Mouse (Mus musculus) CD4-positive, CD25-positive, alpha-beta regulatory T cell, adult 2 months (primary cell): ENCODE measurements around the gene Rpl35a.
"Not testable (repeated sequence)": the region's sequence is repeated elsewhere in the genome, so short reads cannot be mapped to it uniquely, and the experiment has no call there.

Experiments used
- DNase-seq: peaks from one replicate; pipeline ENCODE4 v3.0.0-alpha.2; 2012; ENCODE audit warnings: low read depth, low spot score

The Rpl35a gene

GRCm38 (mm10) chr16:33056095-33056785 is at the start of gene Rpl35a, which contains the start of gene Iqcg:
Rpl35a (plus strand) TSS chr16:33056453.
Iqcg (minus strand) TSS chr16:33056218.
- DNase-seq, result peak; percentile 94

GRCm38 (mm10) chr16:33006888-33007287 is 49.4 kb upstream of the Rpl35a start:
- DNase-seq, result no peak

- no peak for DNase-seq
These were observed 48.8 kb upstream of the Rpl35a start for GRCm38 (mm10) chr16:33007436-33007835.

GRCm38 (mm10) chr16:33010166-33010565 is 46.1 kb upstream of the Rpl35a start:
- DNase-seq, result no peak

- DNase-seq, result no peak
These were observed 42.5 kb upstream of the Rpl35a start for GRCm38 (mm10) chr16:33013801-33014200.

GRCm38 (mm10) chr16:33014921-33015320 is 41.3 kb upstream of the Rpl35a start:
- DNase-seq, result no peak

- DNase-seq, result no peak
These were observed 40.8 kb upstream of the Rpl35a start for GRCm38 (mm10) chr16:33015396-33015907.

GRCm38 (mm10) chr16:33015986-33016385 is 40.3 kb upstream of the Rpl35a start:
- no peak for DNase-seq

- no peak for DNase-seq
These were observed 38.4 kb upstream of the Rpl35a start for GRCm38 (mm10) chr16:33017677-33018349.

- DNase-seq, result no peak
These were observed 37.0 kb upstream of the Rpl35a start for GRCm38 (mm10) chr16:33019117-33019770.

- no peak for DNase-seq
These were observed 34.9 kb upstream of the Rpl35a start for GRCm38 (mm10) chr16:33021381-33021780.

GRCm38 (mm10) chr16:33023750-33024149 is 32.5 kb upstream of the Rpl35a start:
- peak; percentile 90 for DNase-seq

GRCm38 (mm10) chr16:33024456-33025104 is 31.7 kb upstream of the Rpl35a start:
- no peak for DNase-seq

- no peak for DNase-seq
These were observed 29.9 kb upstream of the Rpl35a start for GRCm38 (mm10) chr16:33026357-33026756.

GRCm38 (mm10) chr16:33036006-33036405 is 20.2 kb upstream of the Rpl35a start:
- DNase-seq, result no peak

- no peak for DNase-seq
These were observed 13.6 kb upstream of the Rpl35a start for GRCm38 (mm10) chr16:33042682-33043081.

GRCm38 (mm10) chr16:33043268-33043667 is 13.0 kb upstream of the Rpl35a start:
- peak; percentile 40 for DNase-seq

- no peak for DNase-seq
These were observed 8.2 kb upstream of the Rpl35a start for GRCm38 (mm10) chr16:33048004-33048403.

- DNase-seq, result no peak
These were observed 7.6 kb upstream of the Rpl35a start for GRCm38 (mm10) chr16:33048686-33049085.

- no peak for DNase-seq
These were observed 6.4 kb upstream of the Rpl35a start for GRCm38 (mm10) chr16:33049809-33050208.

GRCm38 (mm10) chr16:33053141-33053540 is 3.1 kb upstream of the Rpl35a start:
- DNase-seq, result no peak

- DNase-seq, result not testable (repeated sequence)
These were observed 1.3 kb upstream of the Rpl35a start for GRCm38 (mm10) chr16:33054927-33055326.
